Mouse (Mus musculus) ES-CJ7 (cell line): ENCODE measurements at regions not wholly inside any gene's neighbourhood (a gene's known extent, or its start where the extent isn't known, plus 50 kb on each side); places are given as distances from the start of the nearest gene placed in this dataset.
"Not testable (repeated sequence)": the region's sequence is repeated elsewhere in the genome, so short reads cannot be mapped to it uniquely, and the experiment has no call there.

Experiments used
- DNase-seq: peaks from one replicate; pipeline ENCODE4 v3.0.0; 2011; ENCODE audit warnings: low read depth, low spot score

- DNase-seq, result no peak
Observed at GRCm38 (mm10) chr2:108032301-108033013, 742.0 kb downstream of the Kcna4 start.

- DNase-seq, result no peak
Observed at GRCm38 (mm10) chr2:108033328-108034182, 743.1 kb downstream of the Kcna4 start.

- DNase-seq, result no peak
Observed at GRCm38 (mm10) chr2:108034882-108035281, 744.4 kb downstream of the Kcna4 start.

- no peak for DNase-seq
Observed at GRCm38 (mm10) chr2:108042086-108042485, 751.6 kb downstream of the Kcna4 start.

GRCm38 (mm10) chr2:108044885-108045284 is 754.4 kb downstream of the Kcna4 start:
- no peak for DNase-seq

GRCm38 (mm10) chr2:108045997-108046396 is 755.6 kb downstream of the Kcna4 start:
- no peak for DNase-seq

- not testable (repeated sequence) for DNase-seq
Observed at GRCm38 (mm10) chr2:108062751-108063150, 772.3 kb downstream of the Kcna4 start.

GRCm38 (mm10) chr2:108083911-108084310 is 793.5 kb downstream of the Kcna4 start:
- no peak for DNase-seq

- DNase-seq, result no peak
Observed at GRCm38 (mm10) chr2:108090266-108090665, 799.8 kb downstream of the Kcna4 start.

GRCm38 (mm10) chr2:108097026-108097425 is 806.6 kb downstream of the Kcna4 start:
- no peak for DNase-seq

GRCm38 (mm10) chr2:108110140-108110539 is 819.7 kb downstream of the Kcna4 start:
- DNase-seq, result no peak

- no peak for DNase-seq
Observed at GRCm38 (mm10) chr2:108145694-108146093, 855.3 kb downstream of the Kcna4 start.

- DNase-seq, result no peak
Observed at GRCm38 (mm10) chr2:108148221-108148620, 857.8 kb downstream of the Kcna4 start.

- no peak for DNase-seq
Observed at GRCm38 (mm10) chr2:108156189-108156588, 865.8 kb downstream of the Kcna4 start.

- DNase-seq, result no peak
Observed at GRCm38 (mm10) chr2:108157731-108158130, 867.3 kb downstream of the Kcna4 start.

GRCm38 (mm10) chr2:108158311-108158710 is 867.9 kb downstream of the Kcna4 start:
- no peak for DNase-seq

GRCm38 (mm10) chr2:108160865-108161264 is 870.4 kb downstream of the Kcna4 start:
- DNase-seq, result no peak

- peak; percentile 2 for DNase-seq
Observed at GRCm38 (mm10) chr2:108165085-108165484, 874.6 kb downstream of the Kcna4 start.
